Mouse (Mus musculus) spleen, adult 2 months (tissue): ENCODE measurements around the gene Kif1b.

Experiments used
- CTCF ChIP-seq: fragments of 200-500 bp; IDR thresholded peaks from 2 replicates; pipeline ENCODE4 v1.5.1; 2011; ENCODE audit warnings: mild to moderate bottlenecking, inconsistent platforms; ENCODE audit not compliant: insufficient read depth, insufficient read length, insufficient replicate concordance; ENCODE audit errors: extremely low read depth
- POLR2A ChIP-seq: fragments of 200-500 bp; IDR thresholded peaks from 2 replicates; pipeline ENCODE4 v1.6.1; 2011; ENCODE audit warnings: low read depth, low read length, inconsistent platforms

DNA sequence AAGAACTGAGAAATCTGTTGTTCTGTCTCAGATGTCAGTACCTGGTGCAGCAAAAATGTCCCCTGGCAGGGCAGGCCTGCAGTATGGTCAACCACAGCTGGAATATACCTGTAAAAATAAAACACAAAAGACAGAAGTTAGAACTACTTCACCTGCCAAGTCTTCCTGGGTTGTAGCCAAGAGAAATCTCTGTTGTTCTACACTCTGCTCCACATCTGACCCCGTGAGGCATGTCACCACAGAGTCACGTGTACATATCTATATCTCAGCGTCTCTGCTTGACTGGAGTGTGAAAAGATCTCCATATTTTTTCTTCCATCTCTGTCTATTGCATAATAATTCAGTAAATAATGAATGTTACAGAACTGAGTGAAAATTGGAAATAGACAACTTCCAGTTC lies 105.0 kb downstream of the Kif1b start:
- no peak for TF ChIP-seq POLR2A
- no peak for TF ChIP-seq CTCF
